ENCODE assay signal across 10 mouse cellular contexts in the genomic region with DNA sequence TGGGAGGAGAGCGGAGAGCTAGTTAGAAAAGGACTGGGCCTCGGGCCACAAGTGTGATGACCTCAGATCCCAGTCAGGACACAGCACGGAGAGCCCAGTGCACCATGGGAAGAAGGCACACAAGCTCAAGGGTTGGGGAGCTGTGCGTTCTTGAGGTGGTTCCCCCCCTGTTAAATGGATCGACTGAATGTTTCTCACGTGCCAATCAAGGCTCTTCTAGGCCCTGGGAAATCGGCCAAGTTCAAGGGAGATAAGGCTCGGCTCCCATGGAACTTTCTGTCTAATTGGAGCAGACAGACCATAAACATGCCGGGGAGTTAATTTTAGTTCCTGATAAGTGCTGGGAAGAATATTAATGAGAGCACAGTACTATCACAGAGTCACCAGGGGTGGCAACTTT. TPM values are rescaled to one million over a fixed set of nuclear protein-coding genes. Genes with fewer than 3 reads are reported as not detected.
A peak's percentile ranks its signal among the peaks of the same experiment; 100 is the strongest.
DNase-seq lines count a peak whose midpoint lies in the region; ATAC-seq and TF ChIP-seq lines count a peak whose summit lies in the region.
"Had no signal": no experiment of that assay in that cellular context is flagged by ENCODE, and none has a peak within 500 bp of the region (broad histone marks: within the 10 kb centered on the region; RNA-seq: fewer than 3 reads in every experiment).

No protein-coding gene starts in this region.

- no peak for TF ChIP-seq CTCF in lung, adult 2 months (IDR thresholded peaks at IDR 0.05; ENCODE audit: insufficient read depth, low read length)
- TF ChIP-seq CTCF in layer of hippocampus, adult 2 months (conservative IDR thresholded peaks at IDR 0.05): no peak

- TF ChIP-seq POLR2A in lung, adult 2 months (IDR thresholded peaks at IDR 0.05; ENCODE audit: borderline replicate concordance, extremely low read depth, low read depth, low read length): no peak

- H3K36me3 ChIP-seq in heart, embryonic 11.5 days (ENCODE audit: control insufficient read depth, insufficient read depth, low read length): no peaks in the 10 kb centered on the region
- no peaks in the 10 kb centered on the region for H3K36me3 ChIP-seq in kidney, embryonic 14.5 days (ENCODE audit: control insufficient read depth, insufficient read depth, low read length)
- H3K36me3 ChIP-seq in limb, embryonic 10.5 days: no peaks in the 10 kb centered on the region
- H3K36me3 ChIP-seq: hindbrain, embryonic 13.5 days had no signal

- H3K4me1 ChIP-seq in lung, adult 2 months (ENCODE audit: control insufficient read depth, insufficient read depth, low read length): peaks cover 6% of the 10 kb centered on the region; the same call in 1 of the 2 replicates
- H3K4me1 ChIP-seq in heart, embryonic 11.5 days (ENCODE audit: control insufficient read depth, insufficient read depth, low read length): peaks cover 58% of the 10 kb centered on the region
- H3K4me1 ChIP-seq in kidney, embryonic 14.5 days (ENCODE audit: control insufficient read depth, insufficient read depth, low read length): peaks cover 29% of the 10 kb centered on the region
- peaks cover 50% of the 10 kb centered on the region for H3K4me1 ChIP-seq in limb, embryonic 10.5 days

- 29% methylated on average over 9 of the region's 9 CpGs for WGBS in lung, adult 2 months
- 19% methylated on average over 9 of the region's 9 CpGs for WGBS in heart, embryonic 11.5 days (ENCODE audit: insufficient replicate concordance)
- WGBS in kidney, embryonic 14.5 days: 41% methylated on average over 9 of the region's 9 CpGs
- 78% methylated on average over 9 of the region's 9 CpGs for WGBS in limb, embryonic 10.5 days

- peak; percentile 51 to 52 for DNase-seq in lung, adult 18-20 months
- no peak for DNase-seq in lung, adult 2 months
- no peak for DNase-seq in thymus, postnatal 14 days
- DNase-seq in layer of hippocampus, adult 2 months (ENCODE audit: low spot score in 2 of 2): no peak
- DNase-seq in limb, embryonic 10.5 days (ENCODE audit: low spot score): no peak

- H3K9ac ChIP-seq in heart, embryonic 11.5 days (ENCODE audit: low read depth, low read length): no peak overlapping the region
- H3K9ac ChIP-seq in kidney, embryonic 14.5 days (ENCODE audit: low read depth, low read length): no peak overlapping the region
- H3K9ac ChIP-seq: hindbrain, embryonic 13.5 days had no signal

- H3K4me2 ChIP-seq in heart, embryonic 11.5 days: peak overlapping the region; percentile 31; the same call in 1 of the 2 replicates
- H3K4me2 ChIP-seq in kidney, embryonic 14.5 days (replicated peaks; ENCODE audit: low read depth, low read length): no peak overlapping the region
- H3K4me2 ChIP-seq: hindbrain, embryonic 13.5 days had no signal

- H3K27ac ChIP-seq in heart, embryonic 11.5 days (ENCODE audit: low read depth, low read length): peak overlapping the region; percentile 89
- H3K27ac ChIP-seq in kidney, embryonic 14.5 days (ENCODE audit: low read depth, low read length): no peak overlapping the region
- no peak overlapping the region for H3K27ac ChIP-seq in layer of hippocampus, adult 2 months
- no peak overlapping the region for H3K27ac ChIP-seq in limb, embryonic 10.5 days
- H3K27ac ChIP-seq: hindbrain, embryonic 13.5 days; macrophage had no signal

- H3K9me3 ChIP-seq in heart, embryonic 11.5 days (replicated peaks; ENCODE audit: control insufficient read depth, low read length): no peaks in the 10 kb centered on the region
- no peaks in the 10 kb centered on the region for H3K9me3 ChIP-seq in kidney, embryonic 14.5 days (ENCODE audit: control insufficient read depth, low read length)
- H3K9me3 ChIP-seq in limb, embryonic 10.5 days (replicated peaks): no peaks in the 10 kb centered on the region
- H3K9me3 ChIP-seq: hindbrain, embryonic 13.5 days had no signal

- H3K4me3 ChIP-seq in lung, adult 2 months (replicated peaks; ENCODE audit: extremely low read depth, low read depth, low read length): no peak overlapping the region
- H3K4me3 ChIP-seq in heart, embryonic 11.5 days (ENCODE audit: low read depth, low read length): no peak overlapping the region
- H3K4me3 ChIP-seq in kidney, embryonic 14.5 days (ENCODE audit: low read length): no peak overlapping the region
- no peak overlapping the region for H3K4me3 ChIP-seq in layer of hippocampus, adult 2 months
- no peak overlapping the region for H3K4me3 ChIP-seq in limb, embryonic 10.5 days
- H3K4me3 ChIP-seq: hindbrain, embryonic 13.5 days had no signal

- H3K27me3 ChIP-seq in heart, embryonic 11.5 days (ENCODE audit: control insufficient read depth, insufficient read depth, low read length): peaks cover 9% of the 10 kb centered on the region
- peaks cover 26% of the 10 kb centered on the region; the same call in 1 of the 2 replicates for H3K27me3 ChIP-seq in kidney, embryonic 14.5 days (ENCODE audit: control insufficient read depth, insufficient read depth, low read length)
- H3K27me3 ChIP-seq in limb, embryonic 10.5 days (ENCODE audit: low read depth, poor library complexity, severe bottlenecking): peaks cover 73% of the 10 kb centered on the region

- peak; percentile 42; the same call in 1 of the 2 replicates for ATAC-seq in heart, embryonic 11.5 days (replicated peaks; ENCODE audit: insufficient number of reproducible peaks, low FRiP score, low TSS enrichment)
- ATAC-seq in kidney, embryonic 14.5 days (ENCODE audit: low FRiP score, low TSS enrichment): 0 out of 2 replicates have a peak, but pooled peaks have one; percentile 21
- peak; percentile 54 for ATAC-seq in megakaryocyte progenitor cell, adult 5-6 weeks (replicated peaks; ENCODE audit: poor library complexity)

RNA-seq across cellular contexts. Expression of a gene that starts 8.0 kb away (rescaled TPM):
- 0.11 and 6.3 TPM in 2 replicates for polyA plus RNA-seq in lung, adult 2 months (2012; rRNA removed)
- polyA plus RNA-seq in heart, embryonic 11.5 days (2014; fragmentation: Nextera tagmentation; extraction: Ambion mirVana): 5.5 and 6.5 TPM in 2 replicates
- polyA plus RNA-seq in kidney, embryonic 14.5 days (2014; fragmentation: Nextera tagmentation; extraction: Ambion mirVana): 1.4 and 2.3 TPM in 2 replicates
- not detected in 2 replicates for total RNA-seq in megakaryocyte progenitor cell, adult 5-6 weeks (2015)
- not detected in 2 replicates for total RNA-seq in megakaryocyte progenitor cell, adult 5-6 weeks (2017)
- total RNA-seq in layer of hippocampus, adult 2 months (2021): under 1 TPM; 0.56 to 0.97 TPM
- 7.5 and 11.0 TPM in 2 replicates for polyA plus RNA-seq in limb, embryonic 10.5 days (2016; fragmentation: Nextera tagmentation; extraction: Ambion mirVana)
- polyA plus RNA-seq: macrophage had no signal

Comparison
In these comparisons a context has a peak if more than half of its experiments do, and no peak if none do; other contexts are left out.
1. DNase-seq: peak in lung, adult 18-20 months (2 of 2); none in lung, adult 2 months (single experiment), thymus, postnatal 14 days (single experiment), layer of hippocampus, adult 2 months (0 of 2) and limb, embryonic 10.5 days (single experiment).
2. Peak in every context shown above with its lines, with median percentiles within 50 percentile points of each other: ATAC-seq.